Mouse (Mus musculus): ENCODE results near the gene Serinc5.
"Not testable (repeated sequence)": the region's sequence is repeated elsewhere in the genome, so short reads cannot be mapped to it uniquely, and the experiment has no call there.

Gene Serinc5

GRCm38 (mm10) chr13:92665008-92665407 is 54.1 kb downstream of the Serinc5 start:
- DNase-seq (ENCODE audit: low read depth), result no peak

- DNase-seq (ENCODE audit: low read depth), result no peak
These were observed 57.5 kb downstream of the Serinc5 start for GRCm38 (mm10) chr13:92668214-92668985.

- no peak for DNase-seq (ENCODE audit: low read depth)
These were observed 60.8 kb downstream of the Serinc5 start for GRCm38 (mm10) chr13:92671727-92672126.

GRCm38 (mm10) chr13:92674676-92675075 is 63.8 kb downstream of the Serinc5 start:
- DNase-seq (ENCODE audit: low read depth), result no peak

GRCm38 (mm10) chr13:92675308-92675707 is 64.4 kb downstream of the Serinc5 start:
- DNase-seq (ENCODE audit: low read depth), result no peak

- DNase-seq (ENCODE audit: low read depth), result no peak
These were observed 65.2 kb downstream of the Serinc5 start for GRCm38 (mm10) chr13:92675897-92676584.

GRCm38 (mm10) chr13:92677656-92678055 is 66.8 kb downstream of the Serinc5 start:
- DNase-seq (ENCODE audit: low read depth), result no peak

GRCm38 (mm10) chr13:92679661-92680060 is 68.8 kb downstream of the Serinc5 start:
- no peak for DNase-seq (ENCODE audit: low read depth)

GRCm38 (mm10) chr13:92681541-92681940 is 70.7 kb downstream of the Serinc5 start:
- DNase-seq (ENCODE audit: low read depth), result no peak

GRCm38 (mm10) chr13:92682833-92683232 is 71.9 kb downstream of the Serinc5 start:
- no peak for DNase-seq (ENCODE audit: low read depth)

- DNase-seq (ENCODE audit: low read depth), result no peak
These were observed 72.6 kb downstream of the Serinc5 start for GRCm38 (mm10) chr13:92683464-92683863.

- DNase-seq (ENCODE audit: low read depth), result no peak
These were observed 73.4 kb downstream of the Serinc5 start for GRCm38 (mm10) chr13:92684310-92684709.

GRCm38 (mm10) chr13:92685273-92685672 is 74.4 kb downstream of the Serinc5 start:
- DNase-seq (ENCODE audit: low read depth), result no peak

GRCm38 (mm10) chr13:92687151-92687550 is 76.3 kb downstream of the Serinc5 start:
- not testable (repeated sequence) for DNase-seq (ENCODE audit: low read depth)

GRCm38 (mm10) chr13:92689061-92689460 is 78.2 kb downstream of the Serinc5 start:
- no peak for DNase-seq (ENCODE audit: low read depth)

- DNase-seq (ENCODE audit: low read depth), result no peak
These were observed 83.1 kb downstream of the Serinc5 start for GRCm38 (mm10) chr13:92693866-92694550.

- no peak for DNase-seq (ENCODE audit: low read depth)
These were observed 85.6 kb downstream of the Serinc5 start for GRCm38 (mm10) chr13:92696491-92696939.

- no peak for DNase-seq (ENCODE audit: low read depth)
These were observed 86.2 kb downstream of the Serinc5 start for GRCm38 (mm10) chr13:92697141-92697540.

GRCm38 (mm10) chr13:92698781-92699180 is 87.9 kb downstream of the Serinc5 start:
- DNase-seq (ENCODE audit: low read depth), result no peak

- no peak for DNase-seq (ENCODE audit: low read depth)
These were observed 88.5 kb downstream of the Serinc5 start for GRCm38 (mm10) chr13:92699395-92699794.

- DNase-seq (ENCODE audit: low read depth), result no peak
These were observed 91.1 kb downstream of the Serinc5 start for GRCm38 (mm10) chr13:92702035-92702434.

- DNase-seq (ENCODE audit: low read depth), result no peak
These were observed 92.5 kb downstream of the Serinc5 start for GRCm38 (mm10) chr13:92703241-92704027.

Data from c-Kit-positive CD71-negative TER-119-negative erythroid progenitor cells, embryonic 14.5 days (primary cell).